Mouse (Mus musculus) spleen, adult 18-20 months (tissue): ENCODE results near the gene Usp18.

Experiments used
- DNase-seq, 2 experiments: peaks; one replicate each; pipeline ENCODE4 v3.0.0; 2022; ENCODE audit warnings: mixed read lengths in 2 of 2

Gene Usp18

DNA sequence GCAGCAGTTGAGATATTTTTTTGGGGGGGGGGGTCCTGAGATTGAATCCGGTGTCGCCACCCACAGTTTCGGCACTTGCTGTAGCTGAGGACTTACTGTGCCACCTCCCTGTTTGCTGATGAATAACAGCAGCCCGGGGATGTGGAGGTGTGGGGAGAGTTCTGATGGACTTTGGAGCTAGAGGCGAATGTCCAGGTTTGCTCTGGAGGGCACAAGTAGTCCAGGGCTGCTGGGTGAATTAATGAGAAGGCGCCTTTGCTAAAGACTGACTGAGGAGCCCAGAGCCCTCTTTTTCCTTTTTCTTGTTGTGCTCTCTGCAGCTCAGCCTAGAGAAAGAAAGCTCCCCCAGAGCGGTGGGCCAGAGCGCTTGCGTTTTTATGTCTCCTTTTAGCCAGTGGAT is 58.9 kb downstream of the Usp18 start:
- DNase-seq, result no peak

DNA sequence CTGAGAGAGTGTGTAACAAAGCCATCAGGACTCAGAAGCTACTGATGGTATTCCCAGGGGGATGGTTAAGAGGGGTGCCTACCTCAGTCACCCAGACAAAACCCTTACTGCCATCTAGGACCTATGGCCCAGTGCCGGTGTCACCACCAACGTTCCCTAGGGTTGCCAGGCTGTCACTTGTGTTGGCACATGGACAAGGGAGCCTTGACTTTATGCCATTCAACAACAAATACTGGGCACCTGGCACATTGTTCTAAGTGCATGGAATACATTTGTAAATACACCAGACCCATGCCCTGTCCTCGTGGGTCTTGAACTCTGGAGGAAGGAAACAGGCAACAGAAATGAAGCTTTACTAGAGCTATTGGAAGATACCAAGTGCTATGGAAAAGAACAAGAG is 59.9 kb downstream of the Usp18 start:
- no peak for DNase-seq

DNA sequence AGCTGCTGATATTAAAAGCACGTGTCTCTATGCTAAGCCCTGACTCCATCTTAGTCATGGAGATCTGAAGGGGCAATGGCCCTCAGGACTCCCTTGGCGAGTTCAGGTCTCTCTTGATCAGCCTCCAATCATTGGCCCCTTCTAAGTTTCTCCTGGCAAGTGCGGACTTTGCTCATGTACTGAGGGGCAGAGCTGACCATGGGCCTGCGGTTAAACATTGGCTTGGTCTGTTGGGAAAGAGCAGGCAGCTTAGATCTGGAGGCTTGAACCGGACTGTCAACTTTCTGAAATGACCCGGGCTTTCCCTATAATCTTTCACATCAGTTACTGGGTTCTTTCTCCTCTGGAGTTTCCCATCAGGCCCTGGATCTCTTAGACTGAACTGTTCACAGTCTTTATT is 65.3 kb downstream of the Usp18 start:
- no peak for DNase-seq

DNA sequence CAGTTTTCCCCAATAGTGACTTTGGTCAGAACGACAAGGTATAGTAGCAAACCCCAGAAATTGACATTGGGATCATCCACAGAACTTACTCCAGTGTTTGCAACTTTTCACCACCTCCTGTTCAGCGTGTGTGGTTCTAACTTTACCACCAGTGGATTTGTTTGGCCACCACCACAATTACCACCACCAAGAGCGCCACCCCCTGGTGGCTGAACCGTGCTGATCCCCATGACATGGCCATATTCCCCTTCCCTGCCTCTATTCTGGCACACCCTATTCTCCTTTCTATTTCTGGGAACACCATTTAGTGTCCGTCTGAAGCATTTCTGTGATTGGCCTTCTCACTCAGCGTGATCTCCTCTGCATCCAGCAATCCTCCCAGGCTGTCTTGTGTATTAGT is 73.4 kb downstream of the Usp18 start:
- DNase-seq, result peak in 1 of 2 experiments; percentile 13
